Mouse (Mus musculus): ENCODE data around the gene Tdrd5. TPM values are rescaled to one million over a fixed set of nuclear protein-coding genes. Genes with fewer than 3 reads are reported as not detected.

The Tdrd5 gene
- polyA plus RNA-seq (2014; fragmentation: Illumina TruSeq; extraction: RNeasy Lipid Tissue Mini Kit (QIAGEN cat#74804); ENCODE audit: low replicate concordance) = not detected

DNA sequence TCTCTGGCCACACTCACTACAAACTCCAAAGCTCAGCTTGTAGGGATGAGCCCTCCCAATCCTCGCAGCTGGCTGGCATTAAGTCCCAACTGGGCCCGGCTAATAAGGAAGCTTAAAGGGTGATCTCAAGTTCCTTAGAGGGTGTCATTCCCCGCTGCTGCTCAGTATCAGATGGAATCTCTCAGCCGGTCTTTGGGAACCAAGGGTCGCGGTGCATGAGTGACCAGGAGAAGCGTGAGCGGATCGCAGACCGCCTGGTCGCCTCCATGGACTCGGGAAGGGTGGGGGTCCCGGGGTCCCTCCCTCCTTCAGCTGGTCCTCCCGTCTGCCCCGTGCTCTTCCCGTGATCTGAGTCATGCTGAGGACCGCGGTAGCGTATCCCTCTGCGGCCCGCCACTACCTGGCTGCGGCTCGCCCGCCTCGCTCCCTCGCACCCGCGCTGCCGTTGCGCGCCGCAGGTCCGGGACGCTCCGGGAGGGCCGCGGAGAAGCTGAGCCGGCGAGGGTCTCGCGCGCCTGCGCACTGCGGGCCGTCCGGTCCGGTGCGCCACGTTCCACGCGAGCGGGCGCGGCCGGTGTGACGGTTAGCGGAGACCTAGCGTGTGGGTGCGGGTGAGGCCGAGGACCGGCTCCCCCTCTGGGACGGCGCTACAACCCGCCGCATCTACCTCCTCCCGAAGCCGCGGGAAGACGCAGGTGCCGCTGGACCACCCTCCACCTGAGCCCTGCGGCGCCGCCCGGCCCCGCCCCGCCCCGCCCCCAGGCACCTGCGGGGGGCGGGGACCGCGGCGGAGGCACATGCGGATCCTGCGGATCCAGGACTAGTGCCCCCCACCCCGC, at the start of gene Tdrd5:
Gene Tdrd5, minus strand, starts transcription at position 754 of the 839 bp plus-strand sequence.

GRCm38 (mm10) chr1:156310630-156311029, 7.2 kb upstream of the Tdrd5 start, which contains the start of gene Nphs2:
Gene Nphs2 (plus strand): TSS chr1:156310727.

Other genes starting within 250 kb of the Tdrd5 start
- not detected for gene Fam163a, start 98.6 kb downstream of the Tdrd5 start, polyA plus RNA-seq (2014; fragmentation: Illumina TruSeq; extraction: RNeasy Lipid Tissue Mini Kit (QIAGEN cat#74804); ENCODE audit: low replicate concordance)
- gene Nphs2, start 7.1 kb upstream of the Tdrd5 start, polyA plus RNA-seq (2014; fragmentation: Illumina TruSeq; extraction: RNeasy Lipid Tissue Mini Kit (QIAGEN cat#74804); ENCODE audit: low replicate concordance) = not detected
- gene Gm2000, start 62.4 kb upstream of the Tdrd5 start, polyA plus RNA-seq (2014; fragmentation: Illumina TruSeq; extraction: RNeasy Lipid Tissue Mini Kit (QIAGEN cat#74804); ENCODE audit: low replicate concordance) = 5.6 TPM
- gene Axdnd1, start 117.5 kb upstream of the Tdrd5 start, polyA plus RNA-seq (2014; fragmentation: Illumina TruSeq; extraction: RNeasy Lipid Tissue Mini Kit (QIAGEN cat#74804); ENCODE audit: low replicate concordance) = 0.41 TPM
- gene Soat1, start 170.7 kb upstream of the Tdrd5 start, polyA plus RNA-seq (2014; fragmentation: Illumina TruSeq; extraction: RNeasy Lipid Tissue Mini Kit (QIAGEN cat#74804); ENCODE audit: low replicate concordance) = 31.0 TPM
- gene Gm10031, start 220.3 kb upstream of the Tdrd5 start, polyA plus RNA-seq (2014; fragmentation: Illumina TruSeq; extraction: RNeasy Lipid Tissue Mini Kit (QIAGEN cat#74804); ENCODE audit: low replicate concordance) = 3.6 TPM

Data from small intestine, adult 10 weeks (tissue).